Comparison of ENCODE assay signal across 15 mouse cellular contexts in the genomic region with DNA sequence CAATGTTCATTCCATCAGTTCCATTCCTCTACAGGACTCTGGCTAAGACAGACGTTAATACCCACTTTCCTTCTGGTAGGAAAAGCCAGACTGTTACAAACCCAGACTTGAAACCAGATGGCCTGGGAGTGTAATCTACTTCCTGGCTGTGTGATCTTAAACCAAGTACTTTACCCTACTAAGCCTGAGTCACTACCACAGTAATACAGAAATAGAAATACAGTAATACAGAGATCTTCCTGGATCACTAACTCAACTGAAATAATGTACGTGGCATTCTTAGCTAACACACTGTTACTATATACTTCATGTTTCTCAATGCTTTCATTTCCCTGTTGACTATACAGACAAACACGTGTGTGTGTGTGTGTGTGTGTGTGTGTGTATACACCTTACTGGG.
DNase-seq lines count a peak whose midpoint lies in the region; ATAC-seq lines count a peak whose summit lies in the region.
"Had no signal": no experiment of that assay in that cellular context is flagged by ENCODE, and none has a peak within 500 bp of the region (broad histone marks: within the 10 kb centered on the region; RNA-seq: fewer than 3 reads in every experiment).

No protein-coding gene starts in this region.

- H3K9me3 ChIP-seq in hindbrain, embryonic 16.5 days (ENCODE audit: control insufficient read depth, low read length): no peaks in the 10 kb centered on the region
- H3K9me3 ChIP-seq in hindbrain, embryonic 11.5 days (ENCODE audit: control insufficient read depth, low read length): no peaks in the 10 kb centered on the region
- no peaks in the 10 kb centered on the region for H3K9me3 ChIP-seq in embryonic facial prominence, embryonic 15.5 days (replicated peaks)
- H3K9me3 ChIP-seq: heart, embryonic 12.5 days; hindbrain, embryonic 15.5 days; limb, embryonic 13.5 days; stomach, embryonic 15.5 days had no signal

- H3K9ac ChIP-seq in hindbrain, embryonic 16.5 days (ENCODE audit: low read depth, low read length): no peak overlapping the region
- H3K9ac ChIP-seq in hindbrain, embryonic 11.5 days (ENCODE audit: low read depth, low read length): no peak overlapping the region
- no peak overlapping the region for H3K9ac ChIP-seq in embryonic facial prominence, embryonic 15.5 days
- H3K9ac ChIP-seq: heart, embryonic 12.5 days; hindbrain, embryonic 15.5 days; limb, embryonic 13.5 days; stomach, embryonic 15.5 days had no signal

- 0 out of 2 replicates have a peak, but pooled peaks have one; percentile 14 for ATAC-seq in hindbrain, embryonic 16.5 days
- no peak for ATAC-seq in hindbrain, embryonic 11.5 days (ENCODE audit: low FRiP score)
- ATAC-seq in embryonic facial prominence, embryonic 15.5 days (ENCODE audit: insufficient number of reproducible peaks, low FRiP score, low TSS enrichment, low read depth): no peak
- ATAC-seq in megakaryocyte progenitor cell, adult 5-6 weeks (replicated peaks; ENCODE audit: poor library complexity): peak; percentile 89

- no peak for DNase-seq in hindbrain, embryonic 11.5 days (ENCODE audit: low spot score)
- DNase-seq in 3T3-L1 (ENCODE audit: low read depth, low spot score): peak; percentile 74
- DNase-seq in cerebellum, postnatal 4 days (ENCODE audit: low spot score in 2 of 2): no peak
- no peak for DNase-seq in heart, postnatal 4 days
- no peak for DNase-seq in left cerebral cortex, adult 8-10 months (ENCODE audit: low spot score in 2 of 2)
- DNase-seq: cerebellum, postnatal 14 days; gastrocnemius, adult 2 months; lung, postnatal 4 days had no signal

- no peak overlapping the region for H3K4me2 ChIP-seq in hindbrain, embryonic 16.5 days (ENCODE audit: low read length)
- H3K4me2 ChIP-seq in hindbrain, embryonic 11.5 days (replicated peaks; ENCODE audit: low read depth, low read length): no peak overlapping the region
- no peak overlapping the region for H3K4me2 ChIP-seq in embryonic facial prominence, embryonic 15.5 days (replicated peaks)
- H3K4me2 ChIP-seq: heart, embryonic 12.5 days; hindbrain, embryonic 15.5 days; limb, embryonic 13.5 days; stomach, embryonic 15.5 days had no signal

- H3K27me3 ChIP-seq in hindbrain, embryonic 16.5 days (replicated peaks; ENCODE audit: control insufficient read depth, insufficient read depth, low read length): no peaks in the 10 kb centered on the region
- H3K27me3 ChIP-seq in hindbrain, embryonic 11.5 days (ENCODE audit: control insufficient read depth, insufficient read depth, low read length): no peaks in the 10 kb centered on the region
- no peaks in the 10 kb centered on the region for H3K27me3 ChIP-seq in embryonic facial prominence, embryonic 15.5 days
- H3K27me3 ChIP-seq: heart, embryonic 12.5 days; hindbrain, embryonic 15.5 days; stomach, embryonic 15.5 days had no signal

- H3K4me1 ChIP-seq in hindbrain, embryonic 16.5 days (ENCODE audit: control insufficient read depth, insufficient read depth, low read depth, low read length): no peaks in the 10 kb centered on the region; the same call in 1 of the 2 replicates
- no peaks in the 10 kb centered on the region for H3K4me1 ChIP-seq in hindbrain, embryonic 11.5 days (replicated peaks; ENCODE audit: control insufficient read depth, insufficient read depth, low read length)
- peaks cover 17% of the 10 kb centered on the region for H3K4me1 ChIP-seq in embryonic facial prominence, embryonic 15.5 days
- H3K4me1 ChIP-seq: hindbrain, embryonic 15.5 days; stomach, embryonic 15.5 days had no signal

- no peak overlapping the region for H3K27ac ChIP-seq in hindbrain, embryonic 16.5 days (ENCODE audit: low read depth, low read length)
- H3K27ac ChIP-seq in hindbrain, embryonic 11.5 days (ENCODE audit: low read depth, low read length): no peak overlapping the region
- H3K27ac ChIP-seq in embryonic facial prominence, embryonic 15.5 days (replicated peaks): 0 out of 2 replicates have a peak overlapping the region, but pooled peaks have one; percentile 4
- H3K27ac ChIP-seq: gastrocnemius, adult 2 months; hindbrain, embryonic 15.5 days; limb, embryonic 13.5 days; stomach, embryonic 15.5 days had no signal

- WGBS in hindbrain, embryonic 16.5 days: 65% methylated on average over 3 of the region's 3 CpGs
- 82% methylated on average over 3 of the region's 3 CpGs for WGBS in hindbrain, embryonic 11.5 days
- WGBS in embryonic facial prominence, embryonic 15.5 days: 33% methylated on average over 3 of the region's 3 CpGs

- H3K4me3 ChIP-seq in hindbrain, embryonic 16.5 days (ENCODE audit: low read length): no peak overlapping the region
- H3K4me3 ChIP-seq in hindbrain, embryonic 11.5 days (ENCODE audit: low read depth, low read length): no peak overlapping the region
- no peak overlapping the region for H3K4me3 ChIP-seq in embryonic facial prominence, embryonic 15.5 days (replicated peaks)
- H3K4me3 ChIP-seq: gastrocnemius, adult 2 months; heart, embryonic 12.5 days; hindbrain, embryonic 15.5 days; limb, embryonic 13.5 days; stomach, embryonic 15.5 days had no signal

- H3K36me3 ChIP-seq in hindbrain, embryonic 16.5 days (ENCODE audit: control insufficient read depth, insufficient read depth, low read length): no peaks in the 10 kb centered on the region
- no peaks in the 10 kb centered on the region for H3K36me3 ChIP-seq in hindbrain, embryonic 11.5 days (ENCODE audit: control insufficient read depth, insufficient read depth, low read length)
- H3K36me3 ChIP-seq in embryonic facial prominence, embryonic 15.5 days: no peaks in the 10 kb centered on the region
- H3K36me3 ChIP-seq: heart, embryonic 12.5 days; hindbrain, embryonic 15.5 days; limb, embryonic 13.5 days; stomach, embryonic 15.5 days had no signal

Comparison
In these comparisons a context has a peak if more than half of its experiments do, and no peak if none do; other contexts are left out.
1. ATAC-seq: peak in hindbrain, embryonic 16.5 days (single experiment) and megakaryocyte progenitor cell, adult 5-6 weeks (single experiment); none in hindbrain, embryonic 11.5 days (single experiment) and embryonic facial prominence, embryonic 15.5 days (single experiment).